Mouse (Mus musculus) limb, embryonic 15.5 days (tissue): ENCODE results near the gene Hoxb4. TPM values are rescaled to one million over a fixed set of nuclear protein-coding genes. Genes with fewer than 3 reads are reported as not detected.

Experiments used
- ATAC-seq: fragments of 200-750 bp; cut with Nextera tagmentation; 2 replicates; pipeline ENCODE4 v1.8.0; 2017; ENCODE audit warnings: low read depth, moderate TSS enrichment; ENCODE audit not compliant: insufficient number of reproducible peaks, low FRiP score, low TSS enrichment
- H3K27ac ChIP-seq: fragments of 300-500 bp; sonication (generic); 2 replicates; pipeline ENCODE4 v1.5.1; 2015; ENCODE audit warnings: moderate library complexity, mild to moderate bottlenecking, inconsistent platforms
- H3K27me3 ChIP-seq: fragments of 300-500 bp; sonication (generic); 2 replicates; pipeline ENCODE4 v1.6.1; 2015; ENCODE audit warnings: inconsistent platforms
- H3K36me3 ChIP-seq: fragments of 300-500 bp; sonication (generic); 2 replicates; pipeline ENCODE4 v1.6.1; 2015; ENCODE audit warnings: inconsistent platforms
- H3K4me1 ChIP-seq: fragments of 300-500 bp; sonication (generic); 2 replicates; pipeline ENCODE4 v1.6.1; 2015; ENCODE audit warnings: inconsistent platforms
- H3K4me2 ChIP-seq: fragments of 300-500 bp; sonication (generic); 2 replicates; pipeline ENCODE4 v1.6.1; 2015; ENCODE audit warnings: mild to moderate bottlenecking, inconsistent platforms
- H3K4me3 ChIP-seq: fragments of 300-500 bp; sonication (generic); 2 replicates; pipeline ENCODE4 v1.5.1; 2015; ENCODE audit warnings: mild to moderate bottlenecking, inconsistent platforms
- H3K9ac ChIP-seq: fragments of 300-500 bp; sonication (generic); 2 replicates; pipeline ENCODE4 v1.6.1; 2015; ENCODE audit warnings: inconsistent platforms
- H3K9me3 ChIP-seq: fragments of 300-500 bp; sonication (generic); 2 replicates; pipeline ENCODE4 v1.6.1; 2016; ENCODE audit warnings: inconsistent platforms
- WGBS: fragments of 180-500 bp; shearing (Covaris S2); methylation state at CpG from one replicate; pipeline ENCODE4 v1.1.7; 2015; 5-methylcytosine and 5-hydroxymethylcytosine counted together
- microRNA counts: library from miRNA; unstranded; fragments of <30 nt; microRNA quantifications from one replicate; lab custom pipeline; 2016
- microRNA-seq: library from miRNA; unstranded; fragments of <30 nt; microRNA quantifications from one replicate; pipeline ENCODE4, GENCODE M21; 2016
- polyA plus RNA-seq: library from polyadenylated mRNA; unstranded; fragments of >200 nt; fragmentation: Nextera tagmentation; extraction: Ambion mirVana; gene quantifications from 2 replicates; pipeline ENCODE4 v1.2.1, GENCODE M21; 2015

Gene Hoxb4
- polyA plus RNA-seq, 1 experiment from 2014 or later = 0.29 TPM

DNA sequence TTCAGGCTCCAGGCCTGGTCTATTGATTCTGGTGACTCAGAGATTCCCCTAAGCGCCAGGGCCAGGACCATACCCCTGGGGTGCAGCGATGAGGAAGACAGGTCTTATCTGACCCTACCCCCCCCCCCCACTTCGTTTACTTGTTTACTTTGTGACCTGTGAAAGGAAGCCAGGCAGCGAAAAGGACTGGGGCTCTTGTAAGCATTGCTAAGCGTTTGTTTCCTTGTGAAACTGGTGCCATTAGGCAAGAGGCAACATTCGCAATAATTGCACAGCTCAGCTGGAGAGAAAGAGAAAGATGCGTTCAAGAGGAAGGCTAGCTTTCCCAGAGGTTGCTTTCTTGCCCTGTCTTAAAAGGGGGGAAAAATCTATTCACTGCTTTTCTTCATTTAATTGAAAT, 51.1 kb downstream of the Hoxb4 start:
- H3K4me3 ChIP-seq = no peak overlapping the region
- 29% methylated on average over 7 of the region's 7 CpGs for WGBS
- H3K27ac ChIP-seq = no peak overlapping the region
- ATAC-seq = no peak
- H3K27me3 ChIP-seq = peaks cover 92% of the 10 kb centered on the region
- H3K36me3 ChIP-seq = no peaks in the 10 kb centered on the region
- peaks cover 11% of the 10 kb centered on the region for H3K4me1 ChIP-seq
- H3K9ac ChIP-seq = no peak overlapping the region
- H3K4me2 ChIP-seq = no peak overlapping the region
- H3K9me3 ChIP-seq = no peaks in the 10 kb centered on the region

MicroRNAs within 50 kb of the gene (microRNA counts, 519-probe panel; counts per million panel counts)
- microRNA mmu-miR-10a (lab: Ali Mortazavi, UCI) = 2,780 counts per million, percentile 62 among the panel's probes with 10 or more counts

Small RNA genes lying within 50 kb of the gene (microRNA-seq; reads per million reads assigned to microRNA genes)
- 3,612 reads per million, percentile 86 among the genes with 10 or more reads in this experiment for gene Mir10a

Other genes starting within 250 kb of the Hoxb4 start
- gene Atp5g1, start 242.6 kb upstream of the Hoxb4 start, polyA plus RNA-seq = 498 and 615 TPM in 2 replicates
- not detected in 2 replicates for gene Calcoco2, start 206.3 kb upstream of the Hoxb4 start, polyA plus RNA-seq
- not detected in 2 replicates for gene Ttll6, start 184.5 kb upstream of the Hoxb4 start, polyA plus RNA-seq
- 0.12 TPM in 1 of 2 replicates, not detected in the other for gene Hoxb13, start 124.0 kb upstream of the Hoxb4 start, polyA plus RNA-seq
- 0.98 and 1.4 TPM in 2 replicates for gene Hoxb9, start 46.8 kb upstream of the Hoxb4 start, polyA plus RNA-seq
- 0.36 and 0.37 TPM in 2 replicates for gene Hoxb8, start 36.4 kb upstream of the Hoxb4 start, polyA plus RNA-seq
- gene Hoxb7, start 31.6 kb upstream of the Hoxb4 start, polyA plus RNA-seq = 3.3 and 4.2 TPM in 2 replicates
- 0.31 and 0.55 TPM in 2 replicates for gene Hoxb6, start 25.8 kb upstream of the Hoxb4 start, polyA plus RNA-seq
- 0.60 and 0.73 TPM in 2 replicates for gene Hoxb5, start 14.9 kb upstream of the Hoxb4 start, polyA plus RNA-seq
- gene Hoxb3, start 5.1 kb downstream of the Hoxb4 start, polyA plus RNA-seq = 0.23 and 0.27 TPM in 2 replicates
- 3.1 and 4.8 TPM in 2 replicates for gene Hoxb2, start 32.3 kb downstream of the Hoxb4 start, polyA plus RNA-seq
- 0.15 TPM in 1 of 2 replicates, not detected in the other for gene Hoxb1, start 47.5 kb downstream of the Hoxb4 start, polyA plus RNA-seq
- 1.8 and 2.7 TPM in 2 replicates for gene Skap1, start 146.3 kb downstream of the Hoxb4 start, polyA plus RNA-seq